Mouse (Mus musculus) bone marrow, adult 2 months (tissue): ENCODE data around the gene Xirp2.

ENCODE experiments used
- CTCF ChIP-seq: fragments of 200-500 bp; IDR thresholded peaks from 2 replicates; pipeline ENCODE4 v1.5.1; 2011; ENCODE audit warnings: low read length, control low read depth; ENCODE audit not compliant: control insufficient read depth, insufficient read depth
- POLR2A ChIP-seq: fragments of 200-500 bp; IDR thresholded peaks from 2 replicates; pipeline ENCODE4 v1.6.1; 2011; ENCODE audit warnings: low read depth, mild to moderate bottlenecking, control low read depth, low read length, borderline replicate concordance; ENCODE audit not compliant: control insufficient read depth

- no peak for TF ChIP-seq CTCF
- no peak for TF ChIP-seq POLR2A
These were observed 15.1 kb downstream of the Xirp2 start for GRCm38 (mm10) chr2:67460857-67461256.
